Mouse (Mus musculus): ENCODE measurements at regions not wholly inside any gene's neighbourhood (a gene's known extent, or its start where the extent isn't known, plus 50 kb on each side); places are given as distances from the start of the nearest gene placed in this dataset.
"Not testable (repeated sequence)": the region's sequence is repeated elsewhere in the genome, so short reads cannot be mapped to it uniquely, and the experiment has no call there.

- H3K27me3 ChIP-seq: no peaks in the 10 kb centered on the region
- WGBS: 78% methylated on average over 4 of the region's 4 CpGs
- H3K9me3 ChIP-seq: no peaks in the 10 kb centered on the region
- H3K9ac ChIP-seq (replicated peaks): no peak overlapping the region
- no peak overlapping the region for H3K4me2 ChIP-seq
- no peaks in the 10 kb centered on the region for H3K4me1 ChIP-seq (replicated peaks)
- ATAC-seq (ENCODE audit: insufficient number of reproducible peaks, insufficient read depth, low FRiP score, low TSS enrichment, low read depth): no peak
- no peaks in the 10 kb centered on the region for H3K36me3 ChIP-seq
- H3K4me3 ChIP-seq (replicated peaks): no peak overlapping the region
- no peak overlapping the region for H3K27ac ChIP-seq
Observed at GRCm38 (mm10) chr9:84461441-84461840, 536.5 kb downstream of the Bckdhb start.

DNA sequence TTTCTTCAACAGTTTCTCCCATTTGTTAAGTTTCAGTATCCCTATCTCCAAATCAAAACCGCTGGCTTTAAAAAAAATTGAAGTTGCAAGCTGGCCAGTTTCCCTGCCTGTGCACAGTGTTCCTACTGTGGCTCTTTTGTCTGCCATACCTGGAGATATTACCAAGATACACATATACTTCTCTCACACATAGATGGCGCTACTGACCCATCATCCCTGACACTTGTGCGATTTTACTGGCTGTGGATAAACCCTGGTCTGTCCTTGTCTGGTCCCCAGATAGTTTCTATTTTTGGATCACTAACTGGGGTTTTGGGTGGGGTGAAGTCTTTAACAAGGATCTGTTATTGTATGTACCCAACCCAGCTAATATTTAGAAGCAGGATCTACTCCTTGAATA lies 541.8 kb downstream of the Bckdhb start:
- 11% methylated on average over 3 of the region's 3 CpGs for WGBS
- ATAC-seq (ENCODE audit: insufficient number of reproducible peaks, insufficient read depth, low FRiP score, low TSS enrichment, low read depth): no peak
- H3K4me1 ChIP-seq (replicated peaks): no peaks in the 10 kb centered on the region
- H3K27me3 ChIP-seq: no peaks in the 10 kb centered on the region
- H3K4me3 ChIP-seq (replicated peaks): no peak overlapping the region
- no peaks in the 10 kb centered on the region for H3K9me3 ChIP-seq
- H3K27ac ChIP-seq: no peak overlapping the region
- H3K9ac ChIP-seq (replicated peaks): no peak overlapping the region
- no peak overlapping the region for H3K4me2 ChIP-seq
- H3K36me3 ChIP-seq: no peaks in the 10 kb centered on the region

GRCm38 (mm10) chr9:84472696-84473095 lies 547.8 kb downstream of the Bckdhb start:
- H3K9ac ChIP-seq (replicated peaks): no peak overlapping the region
- WGBS: 81% methylated on average over 4 of the region's 4 CpGs

DNA sequence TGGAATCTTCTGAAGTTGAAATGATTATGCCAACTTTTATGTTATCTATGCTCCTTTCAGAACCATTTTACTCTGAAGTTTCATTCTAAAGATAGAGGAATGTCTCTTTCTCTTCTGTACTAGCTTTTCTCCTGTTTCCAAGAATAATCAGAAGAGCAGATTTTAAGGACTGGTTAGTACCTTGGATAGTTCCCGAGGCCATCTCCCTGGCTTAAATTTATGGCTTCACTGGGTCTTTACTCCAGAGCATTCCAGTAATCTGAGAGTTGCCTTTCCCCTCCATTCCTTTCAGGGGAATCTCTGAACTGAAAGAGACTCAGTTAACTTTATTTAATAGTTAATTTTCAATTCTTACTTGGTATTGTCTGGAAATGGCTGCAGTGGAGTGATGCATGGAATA lies 551.0 kb downstream of the Bckdhb start:
- H3K36me3 ChIP-seq: no peaks in the 10 kb centered on the region
- H3K27ac ChIP-seq: no peak overlapping the region
- H3K4me3 ChIP-seq (replicated peaks): no peak overlapping the region
- H3K27me3 ChIP-seq: no peaks in the 10 kb centered on the region
- ATAC-seq (ENCODE audit: insufficient number of reproducible peaks, insufficient read depth, low FRiP score, low TSS enrichment, low read depth): no peak
- whole genome bisulfite sequencing: 43% methylated on average over 1 of the region's 1 CpGs
- H3K9ac ChIP-seq (replicated peaks): no peak overlapping the region
- H3K4me1 ChIP-seq (replicated peaks): no peaks in the 10 kb centered on the region
- no peaks in the 10 kb centered on the region for H3K9me3 ChIP-seq
- H3K4me2 ChIP-seq: no peak overlapping the region

More at GRCm38 (mm10) chr9:84472696-84473095, 547.8 kb downstream of the Bckdhb start:
- Histone ChIP-seq H3K27ac (no peak overlapping the region), H3K4me3 (replicated peaks) (no peak overlapping the region), H3K36me3 (no peaks in the 10 kb centered on the region), H3K4me1 (replicated peaks) (no peaks in the 10 kb centered on the region), H3K27me3 (no peaks in the 10 kb centered on the region), H3K4me2 (no peak overlapping the region), H3K9me3 (no peaks in the 10 kb centered on the region)
- ATAC-seq (ENCODE audit: insufficient number of reproducible peaks, insufficient read depth, low FRiP score, low TSS enrichment, low read depth): no peak

- H3K27me3 ChIP-seq: no peaks in the 10 kb centered on the region
- no peak overlapping the region for H3K27ac ChIP-seq
- H3K4me3 ChIP-seq (replicated peaks): no peak overlapping the region
- H3K4me2 ChIP-seq: no peak overlapping the region
- no peaks in the 10 kb centered on the region for H3K9me3 ChIP-seq
- H3K36me3 ChIP-seq: no peaks in the 10 kb centered on the region
- H3K9ac ChIP-seq (replicated peaks): no peak overlapping the region
- ATAC-seq (ENCODE audit: insufficient number of reproducible peaks, insufficient read depth, low FRiP score, low TSS enrichment, low read depth): no peak
- no peaks in the 10 kb centered on the region for H3K4me1 ChIP-seq (replicated peaks)
- whole genome bisulfite sequencing: 90% methylated on average over 2 of the region's 2 CpGs
Observed at GRCm38 (mm10) chr9:84499507-84499906, 574.6 kb downstream of the Bckdhb start.

DNA sequence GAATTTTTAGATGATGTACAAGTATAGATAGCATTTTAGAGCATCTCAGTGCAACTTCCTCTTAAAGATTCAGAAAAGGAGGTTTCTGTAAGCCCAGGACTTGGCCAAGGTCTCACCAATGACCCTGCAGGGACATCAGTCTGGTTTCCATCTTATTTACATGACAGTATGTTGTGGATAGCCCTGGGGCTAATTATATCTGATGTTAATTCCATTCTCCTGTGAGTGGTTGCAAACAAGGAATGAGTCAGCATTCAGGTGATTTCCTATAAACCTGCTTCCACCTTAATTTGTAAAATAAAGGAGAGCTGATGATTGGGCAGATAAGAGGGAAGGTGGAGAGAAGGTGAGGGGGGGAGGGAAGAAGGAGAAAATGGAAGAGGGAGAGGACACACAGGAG lies 578.0 kb downstream of the Bckdhb start:
- H3K4me2 ChIP-seq; H3K4me1 ChIP-seq (replicated peaks); ATAC-seq (ENCODE audit: insufficient number of reproducible peaks, insufficient read depth, low FRiP score, low TSS enrichment, low read depth); H3K36me3 ChIP-seq; H3K27ac ChIP-seq; H3K9me3 ChIP-seq; H3K9ac ChIP-seq (replicated peaks); H3K4me3 ChIP-seq (replicated peaks); H3K27me3 ChIP-seq: not testable (repeated sequence)

- Histone ChIP-seq H3K27ac (no peak overlapping the region), H3K9ac (replicated peaks) (no peak overlapping the region), H3K4me2 (no peak overlapping the region), H3K4me1 (replicated peaks) (no peaks in the 10 kb centered on the region), H3K27me3 (no peaks in the 10 kb centered on the region), H3K9me3 (no peaks in the 10 kb centered on the region), H3K36me3 (no peaks in the 10 kb centered on the region), H3K4me3 (replicated peaks) (no peak overlapping the region)
- ATAC-seq (ENCODE audit: insufficient number of reproducible peaks, insufficient read depth, low FRiP score, low TSS enrichment, low read depth): no peak
- WGBS: 80% methylated on average over 3 of the region's 3 CpGs
Observed at GRCm38 (mm10) chr9:84517064-84517463, 592.1 kb downstream of the Bckdhb start.

DNA sequence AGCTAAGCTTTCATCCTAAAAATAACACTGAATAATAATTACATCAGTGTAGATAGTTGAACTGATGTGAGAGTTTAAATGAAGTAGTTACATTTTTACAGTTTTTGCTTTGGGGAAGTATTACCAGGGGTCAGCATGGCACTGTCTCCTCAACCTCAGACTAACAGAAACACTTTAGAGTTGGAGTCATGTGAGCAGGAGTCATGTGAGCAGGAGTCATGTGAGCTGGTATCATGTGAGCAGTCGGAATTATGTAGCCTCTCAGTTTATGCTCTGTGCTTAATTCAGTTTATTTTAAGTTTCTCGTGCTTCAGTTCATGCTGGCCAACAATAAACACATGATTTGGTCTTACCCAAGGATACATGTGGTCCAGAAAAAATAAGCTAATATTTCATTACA lies 620.5 kb downstream of the Bckdhb start:
- H3K4me3 ChIP-seq (replicated peaks): no peak overlapping the region
- H3K27ac ChIP-seq: no peak overlapping the region
- no peaks in the 10 kb centered on the region for H3K36me3 ChIP-seq
- H3K9ac ChIP-seq (replicated peaks): no peak overlapping the region
- 81% methylated on average over 2 of the region's 2 CpGs for WGBS
- H3K4me2 ChIP-seq: no peak overlapping the region
- no peaks in the 10 kb centered on the region for H3K9me3 ChIP-seq
- no peak for ATAC-seq (ENCODE audit: insufficient number of reproducible peaks, insufficient read depth, low FRiP score, low TSS enrichment, low read depth)
- no peaks in the 10 kb centered on the region for H3K27me3 ChIP-seq
- no peaks in the 10 kb centered on the region for H3K4me1 ChIP-seq (replicated peaks)

DNA sequence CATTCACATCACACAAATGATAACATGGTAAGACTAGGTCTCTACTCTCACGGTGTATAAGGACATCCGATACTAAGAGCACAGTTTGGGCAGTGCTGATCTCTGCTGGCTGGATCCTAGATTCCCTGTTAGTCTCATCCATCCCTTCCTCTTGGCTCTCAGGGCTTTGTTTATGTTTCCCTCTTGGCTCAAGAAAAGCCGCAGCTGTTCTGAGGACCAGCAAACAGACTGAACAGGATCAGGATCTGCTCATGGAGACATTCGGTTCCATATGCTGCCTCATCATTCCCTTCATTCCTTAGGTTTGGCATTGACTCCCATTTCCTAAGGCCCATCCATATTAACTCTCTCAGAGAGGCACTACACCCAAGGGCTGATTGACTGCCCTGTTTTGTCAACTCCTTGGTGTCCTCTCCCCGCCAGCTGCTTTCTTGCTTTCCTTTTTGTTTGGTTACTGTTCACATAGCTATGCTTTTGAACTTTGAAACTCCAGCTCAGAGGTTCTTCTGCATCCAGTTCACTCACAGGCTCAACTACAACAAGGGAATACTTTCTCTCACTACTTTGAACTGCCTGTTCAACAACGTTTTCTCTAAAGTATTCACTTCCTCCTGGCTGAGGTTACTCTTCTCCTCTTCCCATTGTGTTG lies 623.2 kb downstream of the Bckdhb start:
- Histone ChIP-seq H3K4me3 (replicated peaks) (no peak overlapping the region), H3K4me1 (replicated peaks) (no peaks in the 10 kb centered on the region), H3K36me3 (no peaks in the 10 kb centered on the region), H3K9me3 (no peaks in the 10 kb centered on the region), H3K27ac (no peak overlapping the region), H3K4me2 (no peak overlapping the region), H3K9ac (replicated peaks) (no peak overlapping the region), H3K27me3 (no peaks in the 10 kb centered on the region)
- 85% methylated on average over 6 of the region's 6 CpGs for WGBS
- ATAC-seq (ENCODE audit: insufficient number of reproducible peaks, insufficient read depth, low FRiP score, low TSS enrichment, low read depth): no peak

DNA sequence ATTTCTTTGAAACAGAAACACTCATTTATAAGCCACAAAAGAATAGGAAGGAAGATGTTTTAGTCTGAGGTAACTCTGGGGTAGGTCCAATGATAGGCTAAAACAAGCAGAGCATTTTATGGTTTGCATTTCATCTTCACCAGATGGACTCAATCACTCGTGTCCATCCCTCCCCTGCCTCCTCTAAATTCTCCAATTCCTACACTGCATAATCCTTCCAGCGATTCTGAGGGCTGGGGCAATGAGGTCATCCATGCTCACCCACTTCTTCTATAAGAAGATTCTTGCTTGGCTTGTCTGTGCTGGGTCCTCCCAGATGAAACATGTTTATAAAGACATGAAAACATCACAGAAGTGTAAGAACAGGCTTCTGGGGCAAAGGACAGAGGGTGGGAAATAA lies 630.3 kb downstream of the Bckdhb start:
- WGBS: 32% methylated on average over 2 of the region's 2 CpGs
- H3K9ac ChIP-seq (replicated peaks): no peak overlapping the region
- ATAC-seq (ENCODE audit: insufficient number of reproducible peaks, insufficient read depth, low FRiP score, low TSS enrichment, low read depth): no peak
- no peaks in the 10 kb centered on the region for H3K9me3 ChIP-seq
- H3K4me1 ChIP-seq (replicated peaks): peaks cover 4% of the 10 kb centered on the region
- no peaks in the 10 kb centered on the region for H3K36me3 ChIP-seq
- no peak overlapping the region for H3K27ac ChIP-seq
- no peak overlapping the region for H3K4me2 ChIP-seq
- H3K4me3 ChIP-seq (replicated peaks): no peak overlapping the region
- H3K27me3 ChIP-seq: no peaks in the 10 kb centered on the region

GRCm38 (mm10) chr9:84556261-84556844 lies 631.4 kb downstream of the Bckdhb start:
- H3K27ac ChIP-seq: no peak overlapping the region
- peaks cover 4% of the 10 kb centered on the region for H3K4me1 ChIP-seq (replicated peaks)
- WGBS: 28% methylated on average over 11 of the region's 11 CpGs
- peak overlapping the region; percentile 3 for H3K4me2 ChIP-seq
- H3K36me3 ChIP-seq: no peaks in the 10 kb centered on the region
- H3K9me3 ChIP-seq: no peaks in the 10 kb centered on the region
- no peaks in the 10 kb centered on the region for H3K27me3 ChIP-seq
- H3K9ac ChIP-seq (replicated peaks): no peak overlapping the region
- ATAC-seq (ENCODE audit: insufficient number of reproducible peaks, insufficient read depth, low FRiP score, low TSS enrichment, low read depth): peak; percentile 68; the same call in 1 of the 2 replicates
- H3K4me3 ChIP-seq (replicated peaks): no peak overlapping the region

- 55% methylated on average over 1 of the region's 1 CpGs for WGBS
- Histone ChIP-seq H3K36me3 (no peaks in the 10 kb centered on the region), H3K4me1 (replicated peaks) (peaks cover 4% of the 10 kb centered on the region), H3K4me2 (no peak overlapping the region), H3K27me3 (no peaks in the 10 kb centered on the region), H3K27ac (no peak overlapping the region), H3K9ac (replicated peaks) (no peak overlapping the region), H3K9me3 (no peaks in the 10 kb centered on the region), H3K4me3 (replicated peaks) (no peak overlapping the region)
- no peak for ATAC-seq (ENCODE audit: insufficient number of reproducible peaks, insufficient read depth, low FRiP score, low TSS enrichment, low read depth)
Observed at GRCm38 (mm10) chr9:84558346-84558745, 633.4 kb downstream of the Bckdhb start.
